Mouse (Mus musculus) forebrain, embryonic 11.5 days (tissue): ENCODE results near the gene Ttc39d. TPM values are rescaled to one million over a fixed set of nuclear protein-coding genes. Genes with fewer than 3 reads are reported as not detected.

ENCODE experiments used
- ATAC-seq: fragments of 200-750 bp; cut with Nextera tagmentation; replicated peaks from 2 replicates; pipeline ENCODE4 v1.8.0; 2017; ENCODE audit warnings: moderate TSS enrichment; ENCODE audit not compliant: low FRiP score
- DNase-seq: peaks from one replicate; pipeline ENCODE4 v3.0.0-alpha.2; 2017; ENCODE audit warnings: low spot score
- H3K27ac ChIP-seq: fragments of 300-500 bp; sonication (generic); 2 replicates; pipeline ENCODE4 v1.5.1; 2014; ENCODE audit warnings: low read depth, low read length
- H3K27me3 ChIP-seq: fragments of 300-500 bp; sonication (generic); 2 replicates; pipeline ENCODE4 v1.6.1; 2014; ENCODE audit warnings: mild to moderate bottlenecking, low read length, mixed read lengths; ENCODE audit not compliant: control insufficient read depth, insufficient read depth
- H3K36me3 ChIP-seq: fragments of 300-500 bp; sonication (generic); 2 replicates; pipeline ENCODE4 v1.6.1; 2014; ENCODE audit warnings: mild to moderate bottlenecking, low read length, moderate library complexity, mixed read lengths; ENCODE audit not compliant: control insufficient read depth, insufficient read depth
- H3K4me1 ChIP-seq: fragments of 300-500 bp; sonication (generic); replicated peaks from 2 replicates; pipeline ENCODE4 v1.6.1; 2014; ENCODE audit warnings: low read length, mixed read lengths; ENCODE audit not compliant: control insufficient read depth, insufficient read depth
- H3K4me2 ChIP-seq: fragments of 300-500 bp; sonication (generic); 2 replicates; pipeline ENCODE4 v1.6.1; 2014; ENCODE audit warnings: low read depth, mild to moderate bottlenecking, low read length, moderate library complexity, mixed read lengths; ENCODE audit not compliant: severe bottlenecking
- H3K4me3 ChIP-seq: fragments of 300-500 bp; sonication (generic); 2 replicates; pipeline ENCODE4 v1.5.1; 2014; ENCODE audit warnings: low read depth, low read length
- H3K9ac ChIP-seq: fragments of 300-500 bp; sonication (generic); 2 replicates; pipeline ENCODE4 v1.6.1; 2014; ENCODE audit warnings: low read length
- H3K9me3 ChIP-seq: fragments of 300-500 bp; sonication (generic); 2 replicates; pipeline ENCODE4 v1.6.1; 2016; ENCODE audit warnings: low read length, mixed read lengths; ENCODE audit not compliant: control insufficient read depth
- WGBS: fragments of 180-500 bp; shearing (Covaris S2); extraction: QIAGEN DNeasy Blood & Tissue Kit; methylation state at CpG from one replicate; pipeline ENCODE4 v1.1.7; 2014; 5-methylcytosine and 5-hydroxymethylcytosine counted together
- polyA plus RNA-seq: library from polyadenylated mRNA; unstranded; fragments of >200 nt; fragmentation: Nextera tagmentation; extraction: Ambion mirVana; gene quantifications from 2 replicates; pipeline ENCODE4 v1.2.1, GENCODE M21; 2014

Gene Ttc39d
- polyA plus RNA-seq, 1 experiment from 2014 or later: 0.07 TPM

GRCm38 (mm10) chr17:80168425-80169182, 38.7 kb upstream of the Ttc39d start:
- 0 out of 2 replicates have a peak overlapping the region, but pooled peaks have one; percentile 15 for H3K4me2 ChIP-seq
- peak; percentile 71; the same call in 1 of the 2 replicates for ATAC-seq
- H3K9me3 ChIP-seq: no peaks in the 10 kb centered on the region
- DNase-seq: peak; percentile 64
- H3K27ac ChIP-seq: no peak overlapping the region
- H3K36me3 ChIP-seq: no peaks in the 10 kb centered on the region
- no peak overlapping the region for H3K4me3 ChIP-seq
- WGBS: 28% methylated on average over 16 of the region's 16 CpGs
- H3K27me3 ChIP-seq: no peaks in the 10 kb centered on the region
- H3K4me1 ChIP-seq: peaks cover 4% of the 10 kb centered on the region; the same call in 1 of the 2 replicates
- no peak overlapping the region for H3K9ac ChIP-seq

DNA sequence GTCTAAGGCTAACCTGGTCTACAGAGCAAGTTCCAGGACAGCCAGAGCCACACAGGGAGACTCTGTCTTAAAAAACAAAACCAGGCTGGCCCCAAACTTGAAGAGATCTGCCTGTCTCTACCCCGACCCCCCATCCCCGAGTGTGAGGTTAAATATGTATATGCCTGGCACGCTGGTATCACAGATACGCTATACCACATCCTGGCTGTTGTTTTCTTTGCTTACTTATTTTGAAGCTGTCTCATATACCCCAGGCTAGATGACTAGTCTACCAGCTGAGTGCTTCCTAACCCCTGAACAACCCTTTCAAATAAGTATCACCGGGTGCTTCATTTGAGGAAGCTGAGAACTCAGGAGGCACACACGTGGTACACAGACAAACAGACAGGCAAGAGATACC, 37.5 kb upstream of the Ttc39d start:
- no peak overlapping the region for H3K27ac ChIP-seq
- no peak overlapping the region for H3K9ac ChIP-seq
- H3K36me3 ChIP-seq: no peaks in the 10 kb centered on the region
- H3K4me3 ChIP-seq: no peak overlapping the region
- WGBS: 93% methylated on average over 6 of the region's 6 CpGs
- H3K27me3 ChIP-seq: no peaks in the 10 kb centered on the region
- DNase-seq: no peak
- peaks cover 4% of the 10 kb centered on the region; the same call in 1 of the 2 replicates for H3K4me1 ChIP-seq
- no peak for ATAC-seq
- H3K4me2 ChIP-seq: no peak overlapping the region
- H3K9me3 ChIP-seq: no peaks in the 10 kb centered on the region

GRCm38 (mm10) chr17:80170951-80171350, 36.3 kb upstream of the Ttc39d start:
- H3K9me3 ChIP-seq: no peaks in the 10 kb centered on the region
- H3K4me3 ChIP-seq: no peak overlapping the region
- no peaks in the 10 kb centered on the region for H3K36me3 ChIP-seq
- ATAC-seq (no peak), DNase-seq (no peak)
- 91% methylated on average over 7 of the region's 7 CpGs for WGBS
- H3K4me1 ChIP-seq: peaks cover 4% of the 10 kb centered on the region; the same call in 1 of the 2 replicates
- no peak overlapping the region for H3K4me2 ChIP-seq
- no peak overlapping the region for H3K27ac ChIP-seq
- H3K9ac ChIP-seq: no peak overlapping the region
- H3K27me3 ChIP-seq: no peaks in the 10 kb centered on the region

DNA sequence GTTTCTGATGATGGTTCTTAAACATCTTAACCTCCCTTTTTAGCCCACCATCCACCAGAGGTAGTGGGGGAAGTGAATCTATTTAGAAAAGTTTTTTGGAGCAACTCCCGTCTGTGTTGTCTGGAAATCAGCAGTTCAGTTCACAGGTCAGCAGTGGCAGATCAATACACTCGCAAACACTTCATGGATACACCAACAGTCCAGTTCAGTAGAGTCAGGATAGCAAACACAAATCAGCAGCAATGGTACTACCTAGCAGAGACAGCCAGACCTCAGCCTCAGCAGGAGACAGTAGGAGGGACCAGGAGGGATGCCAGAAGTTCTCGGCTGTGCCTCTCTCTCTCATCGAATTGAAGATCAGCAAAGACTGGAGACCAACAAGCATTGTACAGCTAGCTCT, 35.3 kb upstream of the Ttc39d start:
- Histone ChIP-seq H3K27ac (no peak overlapping the region), H3K4me1 (peaks cover 4% of the 10 kb centered on the region; the same call in 1 of the 2 replicates), H3K4me3 (no peak overlapping the region), H3K9ac (no peak overlapping the region), H3K36me3 (no peaks in the 10 kb centered on the region), H3K27me3 (no peaks in the 10 kb centered on the region), H3K9me3 (no peaks in the 10 kb centered on the region), H3K4me2 (no peak overlapping the region)
- WGBS: 90% methylated on average over 4 of the region's 4 CpGs
- DNase-seq: no peak
- ATAC-seq: no peak

- Histone ChIP-seq H3K36me3 (no peaks in the 10 kb centered on the region), H3K9me3 (no peaks in the 10 kb centered on the region), H3K4me2 (no peak overlapping the region), H3K4me3 (no peak overlapping the region), H3K27me3 (no peaks in the 10 kb centered on the region), H3K9ac (no peak overlapping the region), H3K27ac (no peak overlapping the region), H3K4me1 (peaks cover 4% of the 10 kb centered on the region; the same call in 1 of the 2 replicates)
- WGBS: 93% methylated on average over 5 of the region's 5 CpGs
- DNase-seq: no peak
- ATAC-seq: no peak
Measured at GRCm38 (mm10) chr17:80172761-80173160, 34.5 kb upstream of the Ttc39d start.

GRCm38 (mm10) chr17:80173708-80174107, 33.6 kb upstream of the Ttc39d start:
- Histone ChIP-seq H3K9me3 (no peaks in the 10 kb centered on the region), H3K36me3 (no peaks in the 10 kb centered on the region), H3K4me1 (0 out of 2 replicates have a peak, but pooled peaks cover 2% of the 10 kb centered on the region), H3K4me3 (no peak overlapping the region), H3K27ac (no peak overlapping the region), H3K4me2 (no peak overlapping the region), H3K27me3 (no peaks in the 10 kb centered on the region), H3K9ac (no peak overlapping the region)
- DNase-seq (no peak), ATAC-seq (no peak)
- 100% methylated on average over 2 of the region's 2 CpGs for WGBS

- Histone ChIP-seq H3K4me3 (no peak overlapping the region), H3K27ac (no peak overlapping the region), H3K36me3 (no peaks in the 10 kb centered on the region), H3K4me2 (no peak overlapping the region), H3K27me3 (no peaks in the 10 kb centered on the region), H3K9me3 (no peaks in the 10 kb centered on the region), H3K9ac (no peak overlapping the region), H3K4me1 (no peaks in the 10 kb centered on the region)
- ATAC-seq: no peak
- no peak for DNase-seq
- 91% methylated on average over 3 of the region's 3 CpGs for WGBS
Measured at GRCm38 (mm10) chr17:80174146-80174545, 33.1 kb upstream of the Ttc39d start.

DNA sequence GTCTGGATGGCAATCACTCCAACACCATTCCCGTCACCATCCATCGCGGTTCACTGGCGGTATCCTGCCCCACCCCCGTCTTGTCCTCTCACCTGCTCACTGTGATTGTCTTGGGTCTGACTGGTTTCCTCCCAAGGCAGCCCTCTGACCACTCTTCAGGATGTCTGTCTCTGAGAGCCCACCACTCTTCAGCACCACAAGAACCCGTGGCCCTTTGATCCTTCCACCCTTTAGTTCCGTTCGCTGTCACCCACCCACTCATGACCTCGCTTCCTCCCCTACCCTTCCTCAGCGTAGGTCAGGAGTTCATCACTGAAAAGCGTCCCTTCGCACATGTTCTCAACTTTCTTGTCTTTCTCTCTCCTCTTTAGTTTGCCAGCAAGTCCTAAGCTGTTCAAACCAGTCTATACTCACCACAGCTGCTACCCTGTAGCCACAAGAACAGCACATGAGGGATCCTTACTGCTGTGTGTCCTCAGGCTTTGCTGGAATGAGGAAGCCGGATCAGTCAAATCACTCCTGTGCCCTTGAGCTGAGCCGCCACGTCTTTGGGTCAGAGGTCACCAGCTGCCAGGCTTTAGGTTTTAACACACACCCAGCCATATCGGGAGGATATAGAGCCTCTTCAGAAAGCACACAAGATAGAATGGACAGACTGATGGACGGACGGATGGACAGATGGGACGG, 32.4 kb upstream of the Ttc39d start:
- Histone ChIP-seq H3K4me2 (no peak overlapping the region), H3K27ac (no peak overlapping the region), H3K9me3 (no peaks in the 10 kb centered on the region), H3K4me3 (no peak overlapping the region), H3K4me1 (no peaks in the 10 kb centered on the region), H3K9ac (no peak overlapping the region), H3K36me3 (no peaks in the 10 kb centered on the region), H3K27me3 (no peaks in the 10 kb centered on the region)
- no peak for DNase-seq
- no peak for ATAC-seq
- WGBS: 77% methylated on average over 19 of the region's 19 CpGs
